Comparison of ENCODE assay signal across 9 mouse cellular contexts in the genomic region with DNA sequence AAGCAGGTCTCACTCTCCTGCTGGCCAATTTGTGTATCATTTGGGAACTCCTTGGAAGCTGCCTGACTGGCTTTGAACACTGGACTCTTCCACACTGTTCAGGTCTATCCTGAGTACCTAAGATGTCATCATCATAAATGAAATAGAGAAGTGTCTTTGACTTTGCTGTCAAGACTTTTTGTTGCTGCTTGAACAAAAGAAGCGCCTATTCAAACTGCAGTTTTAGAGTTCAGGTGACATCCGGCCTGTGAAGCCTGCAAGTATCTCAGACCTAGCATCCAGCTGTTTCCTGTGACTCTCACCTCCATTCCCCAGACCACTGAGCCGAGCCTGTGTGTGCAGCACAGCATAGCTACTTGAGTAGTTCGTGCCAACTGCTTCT. TPM values are rescaled to one million over a fixed set of nuclear protein-coding genes. Genes with fewer than 3 reads are reported as not detected.
A peak's percentile ranks its signal among the peaks of the same experiment; 100 is the strongest.
DNase-seq lines count a peak whose midpoint lies in the region; ATAC-seq and TF ChIP-seq lines count a peak whose summit lies in the region.
"Had no signal": no experiment of that assay in that cellular context is flagged by ENCODE, and none has a peak within 500 bp of the region (broad histone marks: within the 10 kb centered on the region; RNA-seq: fewer than 3 reads in every experiment).

No protein-coding gene starts in this region.

- peak; percentile 53 to 58 for DNase-seq in cerebellum, adult 2 months
- no peak for DNase-seq in cerebellum, adult 8-10 months
- no peak for DNase-seq in liver, embryonic 13.5 days
- DNase-seq in left cerebral cortex, adult 18-20 months (ENCODE audit: low spot score in 2 of 2), result no peak
- no peak for DNase-seq in layer of hippocampus, postnatal 10 days (ENCODE audit: low spot score in 2 of 2)

- H3K4me3 ChIP-seq in cerebellum, adult 2 months (replicated peaks; ENCODE audit: insufficient read depth, low read depth, low read length), result peak overlapping the region; percentile 100
- H3K4me3 ChIP-seq in cortical plate, adult 2 months (ENCODE audit: insufficient read depth, low read length), result peak overlapping the region; percentile 27
- peak overlapping the region; percentile 49 for H3K4me3 ChIP-seq in hindbrain, embryonic 15.5 days
- peak overlapping the region; percentile 5; the same call in 1 of the 2 replicates for H3K4me3 ChIP-seq in liver, embryonic 13.5 days (replicated peaks)
- H3K4me3 ChIP-seq in neural tube, embryonic 15.5 days (replicated peaks), result peak overlapping the region; percentile 49

- no peaks in the 10 kb centered on the region for H3K27me3 ChIP-seq in cerebellum, adult 2 months (ENCODE audit: control insufficient read depth, insufficient read depth, low read length)
- no peaks in the 10 kb centered on the region for H3K27me3 ChIP-seq in hindbrain, embryonic 15.5 days
- no peaks in the 10 kb centered on the region for H3K27me3 ChIP-seq in liver, embryonic 13.5 days
- H3K27me3 ChIP-seq in neural tube, embryonic 15.5 days (replicated peaks), result no peaks in the 10 kb centered on the region

- WGBS in cerebellum, adult 2 months, result 5% methylated on average over 4 of the region's 4 CpGs
- 19% methylated on average over 4 of the region's 4 CpGs for WGBS in hindbrain, embryonic 15.5 days
- 47% methylated on average over 4 of the region's 4 CpGs for WGBS in liver, embryonic 13.5 days (ENCODE audit: insufficient replicate concordance)
- 18% methylated on average over 4 of the region's 4 CpGs for WGBS in neural tube, embryonic 15.5 days

- peak overlapping the region; percentile 81 for H3K27ac ChIP-seq in cerebellum, adult 2 months (ENCODE audit: insufficient read depth, low read length)
- no peak overlapping the region for H3K27ac ChIP-seq in cortical plate, adult 2 months (ENCODE audit: insufficient read depth, low read length)
- 0 out of 2 replicates have a peak overlapping the region, but pooled peaks have one; percentile 18 for H3K27ac ChIP-seq in hindbrain, embryonic 15.5 days (replicated peaks)
- H3K27ac ChIP-seq in liver, embryonic 13.5 days, result no peak overlapping the region
- peak overlapping the region; percentile 43; the same call in 1 of the 2 replicates for H3K27ac ChIP-seq in neural tube, embryonic 15.5 days (replicated peaks)

- peak overlapping the region; percentile 56 for H3K9ac ChIP-seq in hindbrain, embryonic 15.5 days
- peak overlapping the region; percentile 28; the same call in 1 of the 2 replicates for H3K9ac ChIP-seq in liver, embryonic 13.5 days
- peak overlapping the region; percentile 45 for H3K9ac ChIP-seq in neural tube, embryonic 15.5 days (replicated peaks)

- peaks cover 5% of the 10 kb centered on the region; the same call in 1 of the 2 replicates for H3K4me1 ChIP-seq in cerebellum, adult 2 months (ENCODE audit: control insufficient read depth, insufficient read depth, low read length)
- H3K4me1 ChIP-seq in cortical plate, adult 2 months (ENCODE audit: control insufficient read depth, insufficient read depth, low read length), result peaks cover 4% of the 10 kb centered on the region; the same call in 1 of the 2 replicates
- peaks cover 58% of the 10 kb centered on the region for H3K4me1 ChIP-seq in hindbrain, embryonic 15.5 days (replicated peaks)
- peaks cover 57% of the 10 kb centered on the region for H3K4me1 ChIP-seq in liver, embryonic 13.5 days (replicated peaks)
- H3K4me1 ChIP-seq in neural tube, embryonic 15.5 days, result peaks cover 48% of the 10 kb centered on the region

- peak overlapping the region; percentile 80 for H3K4me2 ChIP-seq in hindbrain, embryonic 15.5 days
- H3K4me2 ChIP-seq in liver, embryonic 13.5 days, result peak overlapping the region; percentile 41
- H3K4me2 ChIP-seq in neural tube, embryonic 15.5 days, result peak overlapping the region; percentile 75

- no peak for ATAC-seq in hindbrain, embryonic 15.5 days (ENCODE audit: low FRiP score, low read depth)
- no peak for ATAC-seq in liver, embryonic 13.5 days (ENCODE audit: low read depth)
- no peak for ATAC-seq in neural tube, embryonic 15.5 days (ENCODE audit: low FRiP score)

- no peaks in the 10 kb centered on the region for H3K9me3 ChIP-seq in hindbrain, embryonic 15.5 days
- no peaks in the 10 kb centered on the region for H3K9me3 ChIP-seq in liver, embryonic 13.5 days (replicated peaks)
- no peaks in the 10 kb centered on the region for H3K9me3 ChIP-seq in neural tube, embryonic 15.5 days (replicated peaks)
- H3K9me3 ChIP-seq: G1E had no signal

- TF ChIP-seq CTCF in cerebellum, adult 2 months (IDR thresholded peaks at IDR 0.05; ENCODE audit: borderline replicate concordance, insufficient read depth, low read depth, low read length), result no peak
- no peak for TF ChIP-seq CTCF in cortical plate, adult 2 months (IDR thresholded peaks at IDR 0.05; ENCODE audit: extremely low read depth, insufficient read depth, low read length)

- no peak for TF ChIP-seq POLR2A in cerebellum, adult 2 months (IDR thresholded peaks at IDR 0.05; ENCODE audit: borderline replicate concordance, insufficient read depth, low read length)
- no peak for TF ChIP-seq POLR2A in cortical plate, adult 2 months (IDR thresholded peaks at IDR 0.05; ENCODE audit: extremely low read depth, insufficient read depth, low read length)

- 0 out of 2 replicates have a peak, but pooled peaks cover 12% of the 10 kb centered on the region for H3K36me3 ChIP-seq in hindbrain, embryonic 15.5 days
- H3K36me3 ChIP-seq in liver, embryonic 13.5 days, result no peaks in the 10 kb centered on the region
- H3K36me3 ChIP-seq in neural tube, embryonic 15.5 days, result no peaks in the 10 kb centered on the region

RNA-seq across cellular contexts. Expression of gene Btg1, which starts 4.1 kb away (rescaled TPM):
- 72.7 and 87.6 TPM in 2 replicates for polyA plus RNA-seq in cerebellum, adult 2 months (2012; rRNA removed)
- 16.8 and 18.6 TPM in 2 replicates for polyA plus RNA-seq in cortical plate, adult 2 months (2012; rRNA removed)
- polyA plus RNA-seq in hindbrain, embryonic 15.5 days (2015; fragmentation: Nextera tagmentation; extraction: Ambion mirVana), result 40.7 and 43.2 TPM in 2 replicates
- 6.2 TPM in 2 replicates for polyA plus RNA-seq in liver, embryonic 13.5 days (2015; fragmentation: Nextera tagmentation; extraction: Ambion mirVana)
- 36.2 and 41.6 TPM in 2 replicates for polyA plus RNA-seq in neural tube, embryonic 15.5 days (2015; fragmentation: Nextera tagmentation; extraction: Ambion mirVana)
- total RNA-seq in left cerebral cortex, adult 18-20 months (2021), result 10 to 100 TPM; 33.7 to 37.3 TPM
- total RNA-seq in layer of hippocampus, postnatal 10 days (2021), result 10 to 100 TPM; 38.1 to 44.5 TPM

Comparison
In these comparisons a context has a peak if more than half of its experiments do, and no peak if none do; other contexts are left out.
1. DNase-seq: peak in cerebellum, adult 2 months (2 of 2); none in cerebellum, adult 8-10 months (single experiment), liver, embryonic 13.5 days (single experiment), left cerebral cortex, adult 18-20 months (0 of 2) and layer of hippocampus, postnatal 10 days (0 of 2).
2. H3K27ac ChIP-seq: peak in cerebellum, adult 2 months (single experiment), hindbrain, embryonic 15.5 days (single experiment) and neural tube, embryonic 15.5 days (single experiment); none in cortical plate, adult 2 months (single experiment) and liver, embryonic 13.5 days (single experiment).
3. H3K4me3 ChIP-seq: peak in every context shown above with its lines; median percentile 100 in cerebellum, adult 2 months; 49 in hindbrain, embryonic 15.5 days; 49 in neural tube, embryonic 15.5 days; 27 in cortical plate, adult 2 months; 5 in liver, embryonic 13.5 days.
4. Peak in every context shown above with its lines, with median percentiles within 50 percentile points of each other: H3K4me2 ChIP-seq and H3K9ac ChIP-seq.